15 mouse cellular contexts compared by ENCODE assay signal in genomic region chr1:159900639-159901038, GRCm38 (mm10).
"Had no signal": no experiment of that assay in that cellular context is flagged by ENCODE, and none has a peak within 500 bp of the region (broad histone marks: within the 10 kb centered on the region; RNA-seq: fewer than 3 reads in every experiment).

No protein-coding gene starts in this region.

- H3K9me3 ChIP-seq: intestine, embryonic 15.5 days; kidney, embryonic 15.5 days; limb, embryonic 10.5 days; liver, embryonic 15.5 days; stomach, embryonic 15.5 days had no signal

- H3K4me3 ChIP-seq: intestine, embryonic 15.5 days; kidney, embryonic 15.5 days; left cerebral cortex, adult 2 months; limb, embryonic 10.5 days; liver, embryonic 15.5 days; stomach, embryonic 15.5 days had no signal

- DNase-seq: kidney, adult 2 months; kidney, postnatal 14 days; lung, adult 2 months; lung, postnatal 36 days; right cerebral cortex, postnatal 14 days; thymus, adult 2 months; thymus, postnatal 25 days had no signal

- H3K36me3 ChIP-seq: intestine, embryonic 15.5 days; kidney, embryonic 15.5 days; limb, embryonic 10.5 days; liver, embryonic 15.5 days; stomach, embryonic 15.5 days had no signal

- ATAC-seq: intestine, embryonic 15.5 days; lung, postnatal 0 days had no signal

- H3K27me3 ChIP-seq: intestine, embryonic 15.5 days; kidney, embryonic 15.5 days; liver, embryonic 15.5 days; stomach, embryonic 15.5 days had no signal

- H3K4me2 ChIP-seq: intestine, embryonic 15.5 days; kidney, embryonic 15.5 days; liver, embryonic 11.5 days; liver, embryonic 15.5 days; stomach, embryonic 15.5 days had no signal

- H3K4me1 ChIP-seq: intestine, embryonic 15.5 days; kidney, embryonic 15.5 days; limb, embryonic 10.5 days; stomach, embryonic 15.5 days had no signal

- H3K27ac ChIP-seq: intestine, embryonic 15.5 days; kidney, embryonic 15.5 days; left cerebral cortex, adult 2 months; limb, embryonic 10.5 days; liver, embryonic 15.5 days; stomach, embryonic 15.5 days had no signal

- H3K9ac ChIP-seq: intestine, embryonic 15.5 days; kidney, embryonic 15.5 days; liver, embryonic 15.5 days; stomach, embryonic 15.5 days had no signal
